Mouse (Mus musculus) inflammation-experienced regulatory T-cells, adult 6 months (primary cell): Measurements from ENCODE around the gene Ankrd44. TPM values are rescaled to one million over a fixed set of nuclear protein-coding genes. Genes with fewer than 3 reads are reported as not detected.

ENCODE experiments used
- ATAC-seq: one replicate; pipeline ENCODE4 v1.8.0; 2017
- polyA plus RNA-seq, 3 experiments: library from polyadenylated mRNA; unstranded; fragments of 100-300 nt; shearing (Covaris generic); gene quantifications; one replicate each; pipeline ENCODE4 v1.2.1; 2017

The Ankrd44 gene
- polyA plus RNA-seq, 3 experiments from 2014 or later = 141 to 193 (median 187) TPM

DNA sequence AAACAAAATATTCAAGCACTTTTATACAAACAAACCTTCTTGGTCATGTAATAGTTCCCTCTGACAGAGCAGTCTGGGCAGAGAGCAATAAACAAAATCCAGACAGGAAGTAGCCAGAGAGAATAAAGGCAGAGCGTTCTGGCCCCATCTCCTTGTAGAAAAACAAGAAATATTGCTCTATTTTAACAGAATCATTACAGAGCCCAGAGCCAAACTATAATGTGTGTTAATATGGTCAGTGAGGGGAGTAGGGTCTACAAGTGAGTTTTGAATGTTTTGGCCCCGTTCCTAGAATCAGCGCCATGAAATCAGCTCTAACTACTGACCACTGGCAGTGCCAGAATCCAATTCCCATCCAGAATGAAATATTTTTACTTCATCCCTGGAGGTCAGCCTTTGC lies 38.3 kb downstream of the Ankrd44 start:
- ATAC-seq = no peak

DNA sequence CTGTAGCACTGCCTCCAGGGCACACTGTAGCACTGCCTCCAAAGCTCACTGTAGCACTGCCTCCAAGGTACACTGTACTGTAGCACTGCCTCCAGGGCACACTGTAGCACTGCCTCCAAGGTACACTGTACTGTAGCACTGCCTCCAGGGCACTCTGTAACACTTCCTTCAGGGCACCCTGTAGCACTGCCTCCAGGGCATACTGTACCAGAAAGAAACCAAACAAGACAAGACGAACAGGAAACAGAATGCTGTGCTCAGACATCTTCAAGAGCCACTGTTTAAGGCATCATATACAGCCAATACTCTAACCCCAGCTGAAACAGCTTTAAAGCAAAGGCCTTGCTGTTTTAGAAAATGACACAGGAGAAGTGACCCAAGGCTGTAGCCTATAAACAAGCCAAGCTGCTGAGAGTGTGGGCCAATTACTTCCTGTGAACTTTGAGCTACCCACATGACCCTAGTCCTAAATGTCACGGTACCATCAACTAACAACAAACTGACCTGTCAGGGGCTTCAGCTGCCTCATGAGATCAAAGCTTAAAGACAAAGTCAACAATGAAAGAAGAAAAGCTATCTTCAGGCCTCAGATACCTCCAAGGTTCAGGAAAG lies 43.2 kb downstream of the Ankrd44 start:
- peak; percentile 74 for ATAC-seq

DNA sequence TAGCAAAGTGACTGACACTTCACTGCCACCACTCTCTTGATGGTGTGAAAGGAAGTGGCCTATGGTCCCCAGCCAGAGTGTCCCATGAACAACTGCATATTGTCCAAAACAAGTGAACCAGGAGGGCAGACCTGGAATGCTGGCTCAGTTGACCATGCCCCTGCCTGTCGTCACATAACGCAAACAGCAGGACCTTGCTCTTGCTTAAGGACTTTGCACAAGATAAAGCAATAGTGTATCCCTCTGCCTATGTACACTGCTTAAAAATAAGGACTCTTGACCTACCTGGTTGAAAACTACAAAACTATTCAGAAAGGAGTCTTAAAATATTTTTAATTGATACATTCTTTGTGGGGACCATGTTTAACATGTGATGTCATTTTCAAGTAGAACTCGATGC lies 44.7 kb downstream of the Ankrd44 start:
- ATAC-seq = no peak

DNA sequence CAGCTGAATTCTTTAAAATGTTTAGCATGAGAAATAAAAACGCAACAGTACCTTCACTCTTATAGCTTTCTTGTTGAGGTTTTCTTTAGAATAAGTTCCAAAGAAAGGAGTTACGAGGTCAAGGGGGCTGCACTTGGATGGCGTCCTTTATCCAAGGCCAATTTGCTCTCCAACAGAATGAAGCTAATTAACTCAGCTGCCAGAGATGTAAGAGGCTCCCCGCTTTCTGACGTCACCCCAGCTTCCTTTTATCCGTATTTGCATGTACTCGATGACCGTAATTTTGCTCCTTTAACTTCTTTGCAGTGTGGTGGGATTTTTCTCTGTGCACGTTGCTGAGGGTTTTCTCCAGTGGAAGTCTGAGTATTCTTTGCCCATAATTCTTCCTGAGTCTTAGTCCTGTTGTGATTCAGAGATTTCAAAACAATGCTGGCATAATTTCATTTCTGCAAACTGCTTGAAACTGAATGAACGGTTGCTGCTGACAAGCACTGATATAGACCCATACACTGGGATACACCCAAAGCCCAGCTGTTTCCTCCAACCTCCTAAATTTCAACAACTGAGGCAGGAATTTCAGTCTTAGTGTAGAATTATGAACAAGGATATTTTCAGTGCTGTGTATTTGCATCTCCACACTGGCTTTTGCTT lies 48.6 kb downstream of the Ankrd44 start:
- no peak for ATAC-seq

DNA sequence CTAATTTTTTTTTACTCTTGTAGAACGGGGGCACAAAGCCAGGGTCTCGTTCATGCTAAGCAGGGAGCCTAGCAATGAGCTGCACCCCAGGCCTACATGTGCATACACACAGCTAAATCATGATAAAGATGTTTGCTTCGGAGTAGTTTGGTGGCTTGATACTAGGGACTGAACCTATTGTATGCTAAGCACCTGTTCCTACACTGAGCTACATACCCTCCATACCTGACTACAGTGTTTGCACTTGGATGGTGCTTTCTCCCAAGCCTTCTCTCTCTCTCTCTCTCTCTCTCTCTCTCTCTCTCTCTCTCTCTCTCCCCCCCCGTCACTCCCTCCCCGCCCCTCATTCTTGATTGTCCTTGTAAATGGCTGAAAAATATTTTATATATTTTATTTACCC lies 49.2 kb downstream of the Ankrd44 start:
- no peak for ATAC-seq

DNA sequence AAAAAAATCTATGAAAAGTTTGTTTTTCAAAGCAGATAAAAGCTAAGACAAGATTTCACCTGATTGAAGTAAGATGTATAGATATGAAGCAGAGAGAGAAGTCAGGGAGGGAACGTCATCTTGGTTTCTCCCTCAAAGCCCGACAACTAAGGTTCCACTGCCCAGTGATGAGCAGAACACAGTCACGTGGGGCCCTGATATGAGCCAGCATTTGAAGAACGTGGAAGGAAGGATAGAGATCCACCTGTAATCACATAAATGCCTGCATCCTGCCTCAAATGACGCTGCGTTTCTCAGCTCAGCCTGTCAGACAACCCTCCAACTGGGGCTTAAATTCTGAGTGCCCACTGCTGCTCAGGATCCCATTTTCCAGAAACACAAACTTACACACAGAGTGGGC lies 52.1 kb downstream of the Ankrd44 start:
- ATAC-seq = no peak

DNA sequence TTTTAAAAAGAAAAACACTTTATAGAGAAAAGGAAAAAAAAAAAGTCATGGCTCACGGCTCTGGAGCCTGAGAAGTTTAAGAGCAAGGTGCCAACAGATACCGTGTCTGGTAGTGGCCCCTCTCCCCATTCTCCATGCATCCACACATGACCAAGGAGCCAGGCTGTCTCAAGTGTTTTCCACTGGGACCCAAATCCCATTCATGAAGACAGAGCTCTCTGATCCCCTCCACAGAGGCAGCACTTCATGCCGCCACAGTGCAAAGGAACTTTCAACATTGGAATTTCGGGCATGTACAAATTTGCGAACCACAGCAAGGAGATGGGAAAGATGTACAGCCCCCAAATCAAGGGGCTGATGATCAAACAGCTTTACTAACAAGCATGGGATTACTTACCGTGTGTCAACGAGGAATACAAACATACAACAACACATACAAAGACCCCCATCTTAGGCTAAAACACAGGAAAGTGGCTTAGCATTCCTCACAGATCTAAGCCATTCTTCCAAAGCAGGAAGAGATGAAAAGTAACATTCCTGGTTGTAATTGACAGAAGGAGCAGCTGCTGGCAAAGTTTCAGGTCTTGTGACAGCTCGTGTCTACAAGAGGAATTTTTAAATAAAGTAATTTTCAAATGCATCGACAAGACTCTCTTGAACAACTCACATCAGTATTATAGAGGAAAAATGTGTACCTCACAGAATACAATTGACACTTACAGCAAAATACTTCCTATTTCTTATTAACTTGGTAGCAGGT lies 53.1 kb downstream of the Ankrd44 start:
- no peak for ATAC-seq

DNA sequence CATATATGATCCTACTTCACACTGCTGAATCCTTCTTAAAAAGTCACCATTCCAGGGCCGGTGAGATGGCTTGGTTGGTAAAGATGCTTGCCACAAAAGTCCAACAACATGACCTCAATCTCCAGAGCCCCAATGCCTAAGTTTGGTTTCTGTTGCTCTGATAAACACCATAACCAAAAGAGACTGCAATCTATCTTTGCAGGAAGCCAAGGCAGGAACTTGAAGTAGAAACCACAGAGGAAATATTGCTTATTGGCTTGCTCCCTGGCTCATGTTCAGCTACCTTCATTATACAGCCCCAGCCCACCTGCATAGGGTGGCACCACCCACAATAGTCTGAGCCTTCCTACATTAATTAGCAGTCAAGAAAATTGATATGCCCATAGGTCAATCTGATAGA lies 54.9 kb downstream of the Ankrd44 start:
- peak; percentile 86 for ATAC-seq

DNA sequence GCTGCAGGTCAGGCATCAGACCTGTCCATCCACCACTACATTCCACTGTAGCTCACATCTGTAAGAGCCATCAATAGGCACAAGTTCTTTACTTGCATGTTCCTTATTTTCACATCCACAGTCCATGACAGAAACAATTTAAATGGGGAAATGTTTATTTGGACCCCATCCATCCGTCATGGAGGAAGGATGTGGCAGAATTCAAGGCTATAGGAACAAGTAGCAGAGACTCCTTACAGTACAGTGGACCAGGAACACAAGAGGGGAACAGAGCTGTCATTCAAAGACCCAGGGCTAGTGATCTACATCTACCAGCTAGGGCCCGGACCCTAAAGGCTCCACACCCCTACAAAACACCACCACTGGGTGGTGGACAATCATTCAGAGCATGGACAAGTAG lies 55.6 kb downstream of the Ankrd44 start:
- no peak for ATAC-seq

DNA sequence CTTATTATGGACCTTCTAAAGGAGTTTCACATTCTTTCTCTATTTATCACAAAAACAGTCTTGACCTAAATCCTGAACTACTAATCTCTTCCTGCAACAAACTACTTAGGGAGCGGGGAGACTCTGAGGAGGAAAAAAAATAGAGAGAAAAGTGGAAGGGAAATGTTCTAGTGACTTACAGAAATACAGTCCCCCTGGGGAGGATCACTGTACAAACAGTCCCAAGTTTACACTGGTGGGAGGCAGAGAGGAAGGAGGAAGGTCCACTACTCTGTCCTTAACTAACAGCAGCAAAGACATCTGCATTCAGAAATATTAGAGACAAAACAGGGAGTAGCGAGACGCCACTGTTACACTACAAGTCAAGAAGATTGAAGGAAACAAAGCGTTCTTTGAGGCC lies 59.0 kb downstream of the Ankrd44 start:
- no peak for ATAC-seq

DNA sequence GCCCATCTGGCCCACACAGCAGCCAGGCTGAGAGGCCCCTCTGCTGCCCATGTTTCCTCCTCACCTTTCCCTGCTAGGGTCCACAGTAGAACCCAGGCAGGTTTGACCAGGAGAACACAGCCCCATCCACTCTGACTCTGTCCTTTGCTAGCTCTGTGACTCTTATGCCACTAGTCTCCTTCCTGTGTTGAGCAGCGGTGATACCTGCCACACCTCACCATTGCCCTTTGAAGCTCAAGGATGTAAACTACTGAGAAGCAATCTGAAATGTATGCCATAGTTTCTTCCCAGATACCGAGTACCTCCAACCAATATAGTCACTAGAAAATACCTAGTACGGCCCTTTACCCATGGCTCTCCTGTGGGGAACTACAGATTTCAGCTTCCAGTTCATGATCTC lies 60.1 kb downstream of the Ankrd44 start:
- ATAC-seq = peak; percentile 69

DNA sequence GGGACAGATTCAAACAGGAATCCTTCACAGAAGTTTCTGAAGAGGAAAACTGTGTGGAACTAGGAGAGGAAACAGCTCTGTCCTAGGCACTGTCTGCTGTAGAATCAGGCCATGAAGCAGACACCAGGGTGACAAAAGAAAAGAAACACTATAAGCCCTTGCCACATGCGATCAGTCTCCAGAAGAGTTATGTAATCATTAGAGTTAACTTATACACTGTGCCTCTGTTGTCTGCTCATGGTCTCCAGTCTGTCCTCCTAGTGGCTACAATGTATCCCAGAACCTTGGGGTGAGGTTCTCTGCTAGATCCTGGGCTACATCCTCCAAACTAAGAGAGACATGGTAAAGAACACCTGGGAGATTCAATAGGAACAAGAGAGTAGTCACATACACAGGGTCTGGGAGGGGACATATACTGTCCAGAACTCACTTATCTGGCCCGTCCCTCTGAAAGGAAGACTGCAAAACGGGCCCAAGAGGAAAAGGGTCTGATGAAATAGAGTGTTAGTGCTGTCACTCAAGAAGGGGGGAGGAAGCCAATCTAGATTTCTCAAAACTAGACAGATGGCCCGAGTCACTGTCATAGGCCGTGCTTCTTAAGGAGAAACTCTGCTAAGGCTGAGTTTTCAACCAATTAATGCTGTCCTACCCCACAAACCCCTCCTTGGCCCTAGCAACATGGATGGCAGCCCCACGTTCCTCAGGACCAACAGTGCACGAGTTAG lies 61.1 kb downstream of the Ankrd44 start:
- no peak for ATAC-seq

DNA sequence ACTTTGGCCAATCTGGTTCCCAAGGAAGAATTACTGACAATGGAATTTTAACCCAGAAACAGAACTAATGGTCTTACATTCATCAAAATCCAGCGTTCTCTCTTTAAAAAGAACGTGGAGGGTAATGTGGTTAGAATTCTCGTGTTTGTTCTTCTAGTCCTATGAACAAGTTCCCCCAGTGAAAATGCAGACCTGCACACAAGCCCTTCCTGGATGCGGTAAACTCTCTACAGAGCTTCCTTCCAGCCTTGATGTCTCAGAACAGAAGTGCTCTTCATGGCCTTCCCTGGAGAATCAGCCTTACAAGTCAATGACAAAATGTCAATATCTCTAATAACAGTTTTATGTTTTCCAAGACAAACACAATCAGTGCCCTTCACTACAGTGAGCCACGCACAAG lies 65.8 kb downstream of the Ankrd44 start:
- peak; percentile 63 for ATAC-seq

DNA sequence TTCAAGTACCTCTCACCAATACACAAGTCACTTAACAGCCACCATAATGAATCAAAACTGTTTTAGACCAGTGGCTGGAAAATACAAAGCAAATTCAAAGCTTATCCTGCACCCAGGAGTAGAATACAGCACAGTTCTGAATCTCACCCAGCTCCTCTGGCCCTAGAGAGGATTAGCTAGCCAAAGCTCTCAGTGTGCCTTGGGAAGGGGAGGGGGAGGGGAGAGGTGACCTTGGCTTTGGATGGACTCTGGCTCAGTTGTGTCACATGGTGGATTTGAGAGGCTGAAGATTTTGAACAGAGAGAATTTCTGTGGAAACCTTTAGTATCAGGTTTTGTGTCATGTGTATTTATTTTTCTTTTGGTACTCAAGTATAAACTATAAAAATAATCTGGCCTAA lies 66.3 kb downstream of the Ankrd44 start:
- no peak for ATAC-seq

DNA sequence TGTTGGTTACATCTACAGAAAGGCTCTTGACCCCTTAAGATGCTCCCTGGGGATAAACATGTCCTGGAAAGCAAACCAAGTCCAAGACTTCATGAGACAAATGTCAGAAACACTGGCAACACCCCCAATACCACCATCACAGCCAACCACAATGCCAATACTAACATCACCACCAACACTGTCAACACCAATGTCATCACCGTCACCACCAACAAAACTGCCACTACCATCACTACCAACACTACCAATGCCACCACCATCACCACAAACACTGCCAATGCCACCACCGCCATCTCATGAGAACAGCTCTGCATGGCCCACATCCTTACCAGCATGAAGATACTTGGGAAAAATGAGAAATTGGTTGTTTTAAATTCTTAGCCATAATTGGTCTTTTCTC lies 67.3 kb downstream of the Ankrd44 start:
- ATAC-seq = no peak

DNA sequence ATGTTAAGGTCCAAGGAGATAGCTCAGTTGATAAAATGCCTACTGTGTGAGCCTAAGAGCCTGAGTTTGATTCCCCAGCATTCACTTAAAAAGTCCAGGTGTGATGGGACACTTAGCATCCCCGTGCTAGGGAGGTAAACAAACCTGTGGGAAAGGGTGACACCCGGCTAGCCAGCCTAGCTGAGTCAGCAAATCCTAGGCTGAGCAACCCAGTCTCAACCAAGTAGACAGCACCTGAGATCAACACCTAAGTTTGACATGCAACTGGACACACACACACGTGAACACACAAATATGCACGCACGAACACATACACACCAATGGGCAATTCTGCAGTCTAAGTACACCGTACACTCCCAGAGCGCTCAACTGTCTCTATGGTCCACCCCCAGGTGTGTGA lies 69.7 kb downstream of the Ankrd44 start:
- no peak for ATAC-seq

DNA sequence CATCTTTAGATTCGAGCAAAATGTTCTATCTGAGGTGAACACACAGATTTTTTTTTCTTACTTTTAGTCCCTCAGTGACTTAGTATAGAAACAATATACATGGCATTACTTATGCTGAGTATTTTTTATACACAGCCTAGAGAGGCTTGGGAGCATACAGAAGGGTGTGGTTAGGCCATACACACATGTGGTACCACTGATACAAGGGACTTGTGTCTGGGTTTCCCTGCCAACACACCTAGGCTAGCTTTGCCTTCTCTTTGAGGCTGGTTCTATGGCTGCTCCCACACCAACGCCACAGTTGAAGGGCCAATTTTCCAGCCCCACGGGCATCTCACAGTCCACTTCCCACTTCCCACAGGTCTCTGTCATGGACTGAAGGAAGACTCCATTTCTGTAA lies 70.2 kb downstream of the Ankrd44 start:
- no peak for ATAC-seq

DNA sequence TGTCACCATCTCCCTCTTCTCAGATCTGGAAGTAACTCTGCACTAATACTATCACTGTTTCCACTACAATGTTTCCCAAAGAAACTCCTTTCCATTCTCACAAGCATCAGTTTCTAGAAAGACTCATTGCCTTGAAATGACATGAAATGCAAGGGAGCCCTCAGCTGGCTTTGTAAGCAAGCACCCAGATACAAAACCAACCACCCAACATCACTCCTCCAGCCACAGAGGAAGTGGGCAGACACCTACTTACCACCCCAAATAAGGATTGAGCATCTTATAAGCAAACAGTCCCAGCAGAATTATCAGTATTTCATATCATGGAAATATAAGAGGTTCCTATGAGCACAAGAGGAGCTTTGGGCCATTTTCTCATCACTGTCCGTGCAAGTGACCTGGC lies 71.8 kb downstream of the Ankrd44 start:
- peak; percentile 81 for ATAC-seq

DNA sequence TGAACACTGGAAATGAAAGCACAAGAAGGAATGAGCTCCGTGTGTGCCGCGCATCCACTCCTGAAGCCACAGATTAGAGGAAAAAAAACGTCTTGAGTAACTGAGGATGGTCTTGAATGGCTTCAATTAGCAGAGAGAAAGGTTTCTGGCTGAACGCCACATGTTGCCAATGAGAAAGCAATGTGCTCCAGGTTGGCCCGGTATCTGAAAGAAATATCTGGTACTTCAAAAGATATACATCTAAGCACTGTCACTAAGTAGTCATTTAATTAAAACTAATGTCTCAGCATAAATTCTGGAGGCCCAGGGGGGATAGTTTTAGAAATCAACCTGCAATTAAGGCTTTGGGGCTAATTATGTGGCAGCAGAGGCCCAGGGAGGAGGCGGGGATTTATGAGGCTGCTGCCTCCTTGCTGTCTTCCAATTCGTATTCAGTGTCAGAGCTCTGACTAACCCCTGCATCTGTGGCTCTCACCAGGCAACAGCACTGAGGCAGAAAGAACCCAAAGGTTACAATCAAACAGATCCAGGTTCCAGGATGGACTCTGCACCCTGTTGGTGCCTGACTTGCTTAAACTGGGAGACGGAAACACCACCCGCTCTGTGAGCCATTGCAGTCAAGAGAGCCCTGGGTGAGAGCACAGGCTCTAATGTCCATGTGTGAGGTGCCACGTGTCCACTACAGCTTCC lies 72.7 kb downstream of the Ankrd44 start:
- ATAC-seq = no peak

DNA sequence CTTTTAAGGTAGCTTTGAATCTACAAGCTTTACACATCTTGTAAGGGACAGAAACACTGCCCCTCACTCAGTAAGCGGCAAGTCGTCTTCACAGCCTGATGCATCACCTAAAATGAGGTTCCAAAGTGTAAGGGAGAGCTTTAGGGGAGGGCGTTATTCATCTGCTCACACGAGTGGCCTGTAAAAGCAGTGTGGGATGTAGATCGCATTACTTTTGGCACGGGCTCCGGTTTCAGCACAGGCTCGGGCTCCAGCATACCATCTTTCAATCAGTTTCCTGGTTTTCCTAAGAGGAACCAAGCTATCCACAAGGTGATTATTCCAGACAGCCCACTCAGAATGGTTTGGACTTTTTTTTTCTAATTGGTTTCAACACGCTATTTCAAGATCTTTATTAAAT lies 74.6 kb downstream of the Ankrd44 start:
- ATAC-seq = no peak

DNA sequence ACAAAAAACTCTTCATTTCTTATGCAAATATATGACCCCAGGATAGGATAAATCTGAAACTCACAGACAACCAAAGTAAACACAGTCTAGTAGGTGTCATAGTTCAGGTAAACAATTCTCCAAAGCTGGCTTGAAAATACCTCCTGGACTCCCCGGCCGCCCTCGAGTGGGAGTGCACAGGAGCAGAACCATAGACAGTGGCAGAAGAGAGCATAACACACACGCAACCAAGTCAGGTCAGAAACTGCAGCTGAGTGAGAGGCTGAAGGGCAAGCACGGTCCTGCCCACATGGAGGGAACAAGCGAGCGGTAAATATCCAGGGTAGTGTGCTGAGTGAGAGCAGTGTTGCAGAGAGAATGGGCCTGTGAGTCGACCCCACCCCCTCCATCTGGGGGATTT lies 76.1 kb downstream of the Ankrd44 start:
- no peak for ATAC-seq

DNA sequence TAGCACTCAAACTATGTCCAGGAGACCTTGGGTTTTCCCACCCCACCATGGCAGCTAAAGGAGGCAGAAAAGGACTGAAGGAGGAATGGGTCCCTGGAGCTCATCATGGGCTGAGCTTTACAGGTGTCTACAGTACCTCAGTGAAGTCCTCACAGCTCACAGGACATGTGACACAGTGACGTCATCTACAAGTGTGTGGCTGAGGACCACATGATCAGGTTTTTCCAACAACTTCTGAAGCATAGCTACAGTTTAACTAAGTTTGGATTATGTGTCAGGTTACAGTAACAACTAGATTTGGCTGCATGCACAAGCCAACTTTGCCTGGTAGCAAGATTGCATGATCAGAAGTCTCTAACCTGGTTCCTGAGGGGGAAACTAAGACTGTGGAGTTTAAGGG lies 78.9 kb downstream of the Ankrd44 start:
- peak; percentile 55 for ATAC-seq
